Mouse (Mus musculus) right cerebral cortex, postnatal 25 days (tissue): ENCODE results near the gene Loxl1.
A peak's percentile ranks its signal among the peaks of the same experiment; 100 is the strongest.
"Not testable (repeated sequence)": the region's sequence is repeated elsewhere in the genome, so short reads cannot be mapped to it uniquely, and the experiment has no call there.

Source experiments
- DNase-seq: peaks from one replicate; pipeline ENCODE4 v3.0.0; 2022

Gene Loxl1

GRCm38 (mm10) chr9:58275115-58275774 lies 37.7 kb downstream of the Loxl1 start:
- DNase-seq: no peak

GRCm38 (mm10) chr9:58274626-58275025 lies 38.4 kb downstream of the Loxl1 start:
- DNase-seq: no peak

- no peak for DNase-seq
These were observed 38.8 kb downstream of the Loxl1 start for GRCm38 (mm10) chr9:58274101-58274604.

GRCm38 (mm10) chr9:58272855-58273254 lies 40.1 kb downstream of the Loxl1 start:
- no peak for DNase-seq

GRCm38 (mm10) chr9:58272068-58272541 lies 40.9 kb downstream of the Loxl1 start:
- DNase-seq: no peak

- DNase-seq: not testable (repeated sequence)
These were observed 41.4 kb downstream of the Loxl1 start for GRCm38 (mm10) chr9:58271551-58271950.

GRCm38 (mm10) chr9:58271109-58271508 lies 41.9 kb downstream of the Loxl1 start:
- DNase-seq: no peak

GRCm38 (mm10) chr9:58270081-58270480 lies 42.9 kb downstream of the Loxl1 start:
- no peak for DNase-seq

GRCm38 (mm10) chr9:58268384-58269313 lies 44.3 kb downstream of the Loxl1 start:
- DNase-seq: no peak

GRCm38 (mm10) chr9:58267046-58267445 lies 45.9 kb downstream of the Loxl1 start:
- DNase-seq: no peak

GRCm38 (mm10) chr9:58266571-58267011 lies 46.4 kb downstream of the Loxl1 start:
- no peak for DNase-seq

- DNase-seq: no peak
These were observed 47.6 kb downstream of the Loxl1 start for GRCm38 (mm10) chr9:58265368-58265767.

- no peak for DNase-seq
These were observed 50.5 kb downstream of the Loxl1 start for GRCm38 (mm10) chr9:58262507-58262906.

- no peak for DNase-seq
These were observed 57.0 kb downstream of the Loxl1 start for GRCm38 (mm10) chr9:58255704-58256685.

- DNase-seq: no peak
These were observed 57.9 kb downstream of the Loxl1 start for GRCm38 (mm10) chr9:58255105-58255504.

GRCm38 (mm10) chr9:58253805-58254122 lies 59.2 kb downstream of the Loxl1 start:
- DNase-seq: not testable (repeated sequence)

- peak; percentile 91 for DNase-seq
These were observed 59.8 kb downstream of the Loxl1 start, which contains the start of gene Stoml1 for GRCm38 (mm10) chr9:58253033-58253804. TSS of gene Stoml1 (plus strand) at chr9:58253164.

- DNase-seq: not testable (repeated sequence)
These were observed 62.3 kb downstream of the Loxl1 start for GRCm38 (mm10) chr9:58250730-58251129.

- no peak for DNase-seq
These were observed 62.7 kb downstream of the Loxl1 start for GRCm38 (mm10) chr9:58250322-58250721.

GRCm38 (mm10) chr9:58249592-58250192 lies 63.3 kb downstream of the Loxl1 start, which contains the start of gene Pml:
TSS of gene Pml (minus strand) at chr9:58249786.
- peak; percentile 68 for DNase-seq
